Mouse (Mus musculus) left cerebral cortex, adult 18-20 months (tissue): ENCODE measurements around the gene Rnf123. TPM values are rescaled to one million over a fixed set of nuclear protein-coding genes. Genes with fewer than 3 reads are reported as not detected.

ENCODE experiments used
- DNase-seq, 2 experiments: peaks; one replicate each; pipeline ENCODE4 v3.0.0; 2021 to 2022; ENCODE audit warnings: low spot score in 2 of 2, mixed read lengths in 1 of 2
- total RNA-seq, 2 experiments: library from RNA; stranded (reverse); gene quantifications; 2 replicates each; pipeline ENCODE4 v1.2.3; 2021

Gene Rnf123
- total RNA-seq, 2 experiments from 2014 or later: 83.8 to 86.7 TPM

DNA sequence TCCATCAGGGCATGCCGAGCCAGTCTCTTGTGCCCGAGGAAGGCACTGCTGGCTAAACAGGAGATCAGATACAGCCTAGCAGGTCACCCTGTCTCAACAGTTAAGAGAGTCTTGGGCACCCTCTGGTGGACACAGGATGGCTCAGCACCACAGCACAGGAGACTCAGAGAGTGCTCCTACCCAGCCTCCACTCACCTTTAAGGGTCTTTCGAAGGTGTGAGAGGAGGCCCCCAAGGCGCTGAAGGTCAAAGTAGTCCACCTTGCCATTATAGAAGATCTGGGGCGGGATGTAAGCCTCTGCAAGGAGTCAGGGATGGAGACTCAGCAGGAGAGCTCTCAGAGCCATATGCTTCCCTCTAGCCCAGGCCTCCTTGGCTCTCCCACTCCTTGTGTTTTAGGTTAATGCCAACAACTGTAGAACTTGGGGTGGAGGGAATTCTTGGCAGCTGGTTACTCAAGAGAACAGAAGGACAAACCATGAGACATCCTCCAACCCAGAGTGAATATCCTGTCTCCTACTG, 17.6 kb downstream of the Rnf123 start:
- peak; percentile 68 to 70 for DNase-seq

DNA sequence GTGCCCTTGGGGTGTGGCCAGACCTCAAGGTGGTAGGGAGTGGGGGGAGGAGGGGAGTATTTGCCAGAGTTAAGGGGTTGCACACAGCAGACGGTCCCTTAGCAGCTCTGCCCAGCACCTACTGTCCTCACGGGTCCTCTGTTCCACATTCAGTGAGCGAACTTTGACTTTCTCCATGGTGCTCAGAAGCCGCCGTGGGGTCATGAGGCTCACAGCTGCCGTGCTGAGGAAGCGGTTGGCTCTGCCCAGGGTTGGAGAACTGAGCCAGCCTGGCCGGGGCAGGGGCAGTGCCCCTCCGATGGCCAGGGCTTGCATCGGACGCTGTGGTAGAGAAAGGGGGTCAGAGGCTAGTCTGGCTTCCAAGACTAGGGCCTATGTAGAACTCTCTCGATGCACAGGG, 19.8 kb downstream of the Rnf123 start:
- DNase-seq: no peak

DNA sequence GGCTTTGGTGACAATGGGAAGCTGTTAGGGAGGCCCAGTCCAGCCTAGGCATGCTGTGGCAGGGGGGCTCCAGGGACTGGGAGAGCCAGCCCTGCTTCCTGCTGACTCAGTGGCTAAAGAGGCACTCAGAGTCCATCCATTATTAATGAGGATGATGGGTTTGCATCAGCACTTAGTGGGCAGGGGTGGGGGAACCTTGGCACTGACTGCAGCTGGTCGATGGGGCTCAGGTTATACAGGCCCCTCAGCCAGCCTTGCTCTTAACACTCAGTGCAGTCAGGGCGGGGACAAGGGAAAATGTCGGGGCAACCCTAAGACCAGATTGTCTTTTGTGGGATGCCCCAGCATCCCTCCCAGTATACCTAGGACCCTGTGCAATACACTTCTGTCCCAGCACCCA, 21.0 kb downstream of the Rnf123 start:
- no peak for DNase-seq

DNA sequence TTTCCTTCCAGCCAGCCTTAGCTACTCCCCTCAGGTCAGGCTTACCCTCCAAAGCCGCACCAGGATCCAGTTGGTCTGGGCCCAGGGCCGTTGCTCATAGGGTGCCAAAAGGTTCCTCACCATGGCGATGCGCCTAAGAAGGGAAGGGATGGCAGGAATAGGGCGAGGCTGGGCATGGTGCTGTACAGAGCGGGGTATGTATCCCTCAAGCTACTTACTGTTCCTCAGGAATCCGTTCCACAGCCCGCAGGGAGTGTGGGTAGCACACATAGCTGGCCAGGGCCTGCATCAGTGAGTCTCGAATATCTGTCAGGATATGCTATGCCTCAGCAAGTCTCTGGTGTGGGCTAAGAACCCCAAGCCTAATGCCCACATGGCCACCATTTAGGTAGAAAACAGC, 24.9 kb downstream of the Rnf123 start:
- no peak for DNase-seq

DNA sequence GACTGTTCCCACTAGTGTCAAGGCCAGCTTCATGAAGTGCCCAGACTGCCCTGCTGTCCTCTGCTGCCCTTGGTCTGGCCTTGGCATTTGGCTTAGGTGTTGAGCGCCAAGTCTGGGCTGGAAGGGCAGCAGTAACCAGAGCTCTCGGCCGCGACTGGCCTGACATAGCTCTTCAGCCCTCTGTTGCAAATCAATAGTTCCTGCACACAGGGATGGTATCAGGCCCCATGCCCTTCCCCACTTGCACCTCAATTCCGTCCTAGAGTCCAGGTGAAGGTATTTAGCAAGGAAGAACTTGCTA, 25.9 kb downstream of the Rnf123 start:
- DNase-seq: no peak

DNA sequence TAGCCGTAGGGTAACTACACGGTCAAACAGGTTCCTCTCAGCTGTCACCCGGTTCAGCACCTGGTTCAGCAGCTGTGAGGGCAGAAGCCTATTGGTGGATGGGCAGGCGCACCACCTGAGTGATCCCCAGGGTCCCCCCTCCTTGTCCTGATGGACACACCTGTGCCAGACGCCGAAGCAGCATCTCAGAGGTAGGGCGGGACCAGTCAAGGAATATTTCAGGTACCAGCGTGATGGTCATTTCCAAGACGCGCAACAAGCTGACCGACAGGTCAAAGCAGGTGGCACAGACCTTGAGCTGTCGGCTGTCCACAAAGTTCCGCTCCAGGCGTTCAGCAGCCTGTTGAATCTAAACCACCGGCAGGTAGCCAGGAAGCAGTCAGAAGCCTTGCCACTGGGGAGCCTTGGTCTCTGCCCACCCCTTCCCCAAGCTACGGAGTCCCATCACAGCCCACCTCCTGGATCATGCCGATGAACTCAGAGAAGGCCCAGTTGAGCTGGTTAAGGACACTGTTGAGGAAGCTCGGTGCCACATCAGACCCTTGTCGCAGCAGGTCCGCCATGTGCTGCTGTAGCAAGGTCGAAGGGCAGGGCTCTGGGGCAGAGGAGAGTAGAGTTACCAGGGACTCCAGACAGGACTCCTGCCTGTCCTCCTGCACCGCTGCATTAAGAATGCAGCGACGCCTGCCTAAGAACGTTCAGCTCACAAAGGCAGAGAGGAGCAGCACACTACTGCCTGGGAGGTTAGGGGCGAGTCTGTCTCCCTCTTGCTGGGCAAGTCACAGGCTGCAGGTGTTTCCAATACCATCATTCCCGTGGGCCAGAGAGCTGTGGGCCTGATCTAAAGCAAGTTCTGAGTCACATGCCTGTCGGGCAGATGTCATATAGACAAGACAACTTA, 26.5 kb downstream of the Rnf123 start:
- DNase-seq: no peak

DNA sequence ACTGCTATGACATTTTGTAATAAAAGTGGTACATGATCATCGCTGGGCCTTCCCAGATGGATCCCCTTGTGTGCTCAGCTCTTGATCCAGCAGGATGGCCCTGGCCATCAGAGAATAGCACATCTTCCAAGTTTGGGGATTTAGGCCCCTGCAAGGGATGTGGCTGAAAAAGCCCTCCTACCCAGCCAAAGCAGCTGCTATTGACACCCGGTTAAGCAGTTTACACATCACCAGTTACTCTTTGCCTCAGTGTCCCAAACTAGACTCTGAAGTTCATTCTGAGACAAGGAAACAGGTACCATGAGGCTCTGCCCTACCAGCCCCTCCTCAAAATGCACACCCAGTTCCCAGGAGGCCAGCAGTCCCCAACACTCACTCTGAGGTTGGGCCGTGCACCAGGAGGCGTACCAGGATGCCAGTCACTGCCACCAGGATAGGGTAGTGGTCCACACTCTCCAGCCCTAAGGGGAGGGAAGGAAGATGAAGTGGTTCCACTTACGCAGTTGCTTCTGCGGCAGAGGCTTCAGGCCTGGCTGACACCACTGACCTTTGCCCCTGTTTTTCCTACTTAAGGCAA, 27.4 kb downstream of the Rnf123 start:
- no peak for DNase-seq

DNA sequence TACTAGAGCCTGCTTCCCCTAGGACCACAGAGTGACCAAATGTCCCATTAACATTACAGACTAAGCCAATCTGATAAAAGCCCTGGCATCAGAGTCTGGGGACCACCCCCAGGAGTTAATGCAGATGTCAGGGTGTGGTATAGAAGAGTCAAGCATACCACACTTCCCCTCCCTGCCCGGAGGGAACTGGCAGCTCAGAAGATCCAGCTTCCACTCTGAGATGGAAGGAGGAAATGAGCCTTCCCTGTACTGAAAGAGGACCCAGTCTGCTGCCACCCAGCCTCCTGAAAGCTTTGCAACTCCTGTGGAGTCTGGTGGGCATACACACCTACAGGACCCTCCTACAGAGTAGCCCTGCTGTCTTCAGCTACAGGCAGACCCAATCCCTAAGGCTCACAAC, 28.1 kb downstream of the Rnf123 start:
- no peak for DNase-seq

DNA sequence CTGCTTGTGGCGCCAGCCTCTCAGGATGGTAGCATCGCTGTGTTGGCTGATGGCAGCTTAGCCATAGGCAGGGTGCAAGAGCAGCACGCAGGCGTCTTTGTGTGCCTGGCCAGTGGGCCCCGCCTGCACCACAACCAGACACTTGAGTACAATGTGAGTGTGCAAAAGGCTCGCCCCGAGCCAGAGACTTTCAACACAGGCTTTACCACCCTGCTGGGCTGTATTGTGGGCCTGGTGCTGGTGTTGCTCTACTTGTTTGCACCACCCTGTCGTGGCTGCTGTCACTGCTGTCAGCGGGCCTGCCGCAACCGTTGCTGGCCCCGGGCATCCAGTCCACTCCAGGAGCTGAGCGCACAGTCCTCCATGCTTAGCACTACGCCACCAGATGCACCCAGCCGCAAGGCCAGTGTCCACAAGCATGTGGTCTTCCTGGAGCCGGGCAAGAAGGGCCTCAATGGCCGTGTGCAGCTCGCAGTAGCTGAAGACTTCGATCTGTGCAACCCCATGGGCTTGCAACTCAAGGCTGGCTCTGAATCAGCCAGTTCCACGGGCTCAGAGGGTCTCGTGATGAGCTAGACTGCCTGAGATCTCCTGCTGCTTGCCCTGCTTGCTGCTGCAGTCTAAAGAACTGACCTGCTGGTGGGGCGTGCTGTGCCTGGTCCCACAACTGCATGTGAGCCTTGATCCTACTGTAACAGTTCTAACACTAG, 28.7 kb downstream of the Rnf123 start:
- no peak for DNase-seq

DNA sequence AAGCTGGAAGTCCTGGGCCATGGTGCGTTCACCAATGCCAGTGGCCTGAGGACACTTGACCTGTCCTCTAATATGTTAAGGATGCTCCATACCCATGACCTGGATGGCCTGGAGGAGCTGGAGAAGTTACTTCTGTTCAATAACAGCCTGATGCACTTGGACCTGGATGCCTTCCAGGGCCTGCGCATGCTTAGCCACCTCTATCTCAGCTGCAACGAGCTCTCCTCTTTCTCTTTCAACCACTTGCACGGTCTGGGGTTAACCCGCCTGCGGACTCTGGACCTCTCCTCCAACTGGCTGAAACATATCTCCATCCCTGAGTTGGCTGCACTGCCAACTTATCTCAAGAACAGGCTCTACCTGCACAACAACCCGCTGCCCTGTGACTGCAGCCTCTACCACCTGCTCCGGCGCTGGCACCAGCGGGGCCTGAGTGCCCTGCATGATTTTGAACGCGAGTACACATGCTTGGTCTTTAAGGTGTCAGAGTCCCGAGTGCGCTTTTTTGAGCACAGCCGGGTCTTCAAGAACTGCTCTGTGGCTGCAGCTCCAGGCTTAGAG, 29.4 kb downstream of the Rnf123 start:
- no peak for DNase-seq

DNA sequence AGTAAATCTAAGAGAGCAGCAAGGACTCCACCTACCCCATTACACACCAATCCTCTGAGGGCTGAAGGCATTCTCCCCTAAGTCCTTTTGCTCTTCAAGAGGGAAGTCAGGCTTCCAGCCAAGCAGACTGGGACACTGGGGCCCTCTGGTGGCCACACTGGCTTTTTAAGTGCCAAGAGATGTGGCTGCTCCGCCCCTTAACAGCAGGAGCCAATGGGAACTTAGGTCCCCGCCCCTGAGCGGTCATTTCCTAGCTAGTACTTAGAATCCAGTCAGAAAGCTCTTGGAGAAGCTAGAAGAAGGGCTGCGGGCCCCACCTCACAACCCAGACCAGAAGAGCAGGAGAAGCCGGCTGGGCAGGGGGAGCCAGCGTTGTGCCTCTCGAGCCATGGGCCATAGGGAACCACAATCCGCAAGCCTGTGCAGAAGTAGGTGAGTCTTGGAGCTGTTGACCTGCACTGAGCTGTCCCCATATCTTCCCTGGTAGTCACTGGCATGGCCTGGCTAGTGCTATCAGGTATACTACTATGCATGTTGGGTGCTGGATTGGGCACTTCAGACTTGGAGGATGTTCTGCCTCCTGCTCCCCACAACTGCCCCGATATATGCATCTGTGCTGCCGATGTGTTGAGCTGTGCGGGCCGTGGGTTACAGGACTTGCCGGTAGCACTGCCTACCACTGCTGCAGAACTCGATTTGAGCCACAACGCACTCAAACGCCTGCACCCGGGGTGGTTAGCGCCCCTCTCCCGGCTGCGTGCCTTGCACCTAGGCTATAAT, 30.1 kb downstream of the Rnf123 start, which contains the start of gene Amigo3:
TSS of gene Amigo3 (plus strand) at position 275 of the 780 bp plus-strand sequence.
- DNase-seq: peak; percentile 96 to 97

DNA sequence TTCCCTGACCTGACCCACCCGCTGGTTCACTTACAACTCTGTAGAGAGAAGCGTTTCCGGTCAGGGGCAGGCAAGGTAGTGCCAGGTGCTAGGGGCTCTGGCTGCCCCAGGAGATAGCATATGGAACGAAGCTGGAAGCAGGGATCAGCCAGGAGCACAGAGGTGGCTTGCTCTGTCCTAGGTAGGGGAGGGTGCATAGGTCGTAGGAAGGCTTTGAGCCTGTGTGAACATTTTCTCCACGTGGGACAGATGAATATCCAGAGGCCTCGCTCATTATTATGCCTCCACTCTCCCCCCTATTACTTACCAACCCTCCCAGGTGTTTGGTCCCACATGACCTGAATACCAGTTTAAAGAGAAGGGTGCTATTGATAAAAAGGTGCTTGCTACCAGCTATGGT, 30.7 kb downstream of the Rnf123 start:
- DNase-seq: no peak

DNA sequence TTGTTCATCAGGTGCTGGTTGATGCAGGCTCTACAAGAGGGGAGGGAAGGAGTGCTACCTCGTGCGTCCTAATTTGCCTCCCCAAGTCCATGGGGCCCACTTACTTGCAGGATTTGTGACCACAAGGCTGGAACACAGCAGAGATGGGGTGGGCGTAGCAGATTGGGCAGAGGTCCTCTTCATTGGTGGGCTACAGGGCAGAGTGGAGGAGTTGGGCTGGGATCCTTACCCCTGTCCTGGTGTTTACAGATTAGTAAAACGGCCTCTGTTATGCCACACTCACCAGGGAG, 31.3 kb downstream of the Rnf123 start:
- DNase-seq: no peak

DNA sequence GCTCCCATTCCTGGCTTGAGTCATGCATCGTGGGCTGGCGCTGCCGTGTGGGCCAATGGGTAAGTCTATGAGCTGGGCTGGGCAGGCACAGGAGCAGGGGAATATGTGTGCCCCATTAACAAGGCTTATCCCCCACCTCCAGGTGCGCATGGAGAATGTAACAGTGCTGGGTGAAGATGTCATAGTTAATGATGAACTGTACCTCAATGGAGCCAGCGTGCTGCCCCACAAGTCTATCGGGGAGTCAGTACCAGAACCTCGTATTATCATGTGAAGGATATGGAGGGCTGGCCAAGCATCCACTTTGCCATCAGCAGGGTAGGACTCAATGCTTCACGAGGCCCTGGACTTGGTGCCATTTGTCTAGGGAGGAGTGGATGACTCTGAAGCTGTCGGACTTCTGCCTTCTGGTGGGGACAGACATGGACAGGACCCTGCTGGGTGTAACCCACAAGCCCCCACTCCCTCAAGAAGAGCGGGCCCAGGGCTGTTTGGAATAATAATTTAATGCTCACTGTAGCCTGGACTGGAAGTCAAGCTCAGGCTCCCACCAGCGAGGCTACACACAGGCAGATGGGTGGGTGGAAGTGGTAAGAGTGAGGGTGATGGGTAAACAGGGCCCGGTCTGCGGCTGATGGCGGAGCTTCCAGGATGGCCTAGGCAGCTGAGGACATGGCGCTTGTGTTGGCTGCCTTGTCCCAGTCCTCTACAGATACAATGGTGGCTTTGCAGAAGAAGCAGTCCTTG, 31.8 kb downstream of the Rnf123 start:
- DNase-seq: peak in 1 of 2 experiments; percentile 2

DNA sequence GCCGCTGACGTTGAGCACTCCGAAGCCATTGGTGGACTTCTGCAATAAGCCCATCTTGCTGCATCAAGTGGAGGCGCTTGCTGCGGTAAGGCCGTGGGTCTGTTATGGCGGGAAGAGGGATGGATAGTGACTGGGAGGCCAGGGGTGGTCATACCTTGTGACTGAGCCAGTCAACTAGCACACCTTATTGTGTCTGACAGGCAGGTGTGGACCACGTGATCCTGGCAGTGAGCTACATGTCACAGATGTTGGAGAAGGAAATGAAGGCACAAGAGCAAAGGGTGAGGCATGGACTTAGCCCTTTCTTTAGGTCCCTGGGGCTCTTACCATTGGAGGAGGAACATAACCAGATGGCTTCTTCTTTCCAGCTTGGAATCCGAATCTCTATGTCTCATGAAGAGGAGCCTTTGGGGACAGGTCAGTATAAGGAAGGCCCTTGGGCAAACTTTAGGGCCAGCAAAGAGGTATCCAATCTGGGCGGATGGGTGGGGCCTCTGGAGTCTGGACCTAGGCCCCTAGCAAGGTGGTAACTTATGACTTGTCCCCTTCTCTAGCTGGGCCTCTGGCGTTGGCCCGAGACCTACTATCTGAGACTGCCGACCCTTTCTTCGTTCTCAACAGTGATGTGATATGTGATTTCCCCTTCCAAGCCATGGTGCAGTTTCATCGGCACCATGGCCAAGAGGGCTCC, 33.4 kb downstream of the Rnf123 start:
- no peak for DNase-seq

DNA sequence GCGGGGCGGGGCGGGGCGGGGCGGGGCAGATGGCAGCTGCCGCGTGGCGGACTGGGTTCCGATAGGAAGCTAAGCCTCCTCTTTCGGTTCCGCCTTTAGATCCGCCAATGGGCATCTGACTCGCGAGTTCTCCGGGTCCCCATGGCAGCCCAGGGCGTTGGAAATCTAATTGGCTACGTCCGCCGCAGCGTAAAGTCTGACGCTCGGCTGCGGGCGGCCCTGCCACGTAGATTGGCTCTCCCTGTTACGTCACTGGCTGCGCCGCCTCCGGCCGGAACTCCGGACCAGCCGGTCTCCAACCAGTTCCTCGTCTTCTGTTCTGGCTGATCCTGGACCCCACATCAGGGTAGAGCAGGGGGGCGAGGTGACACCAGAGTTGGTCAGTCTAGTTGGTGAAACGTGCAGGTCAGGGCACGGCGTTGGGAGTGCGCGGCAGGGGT, 34.1 kb downstream of the Rnf123 start, which contains the start of gene Gmppb:
TSS of gene Gmppb (plus strand) at position 227 of the 440 bp plus-strand sequence.
- DNase-seq: peak; percentile 94 to 97

DNA sequence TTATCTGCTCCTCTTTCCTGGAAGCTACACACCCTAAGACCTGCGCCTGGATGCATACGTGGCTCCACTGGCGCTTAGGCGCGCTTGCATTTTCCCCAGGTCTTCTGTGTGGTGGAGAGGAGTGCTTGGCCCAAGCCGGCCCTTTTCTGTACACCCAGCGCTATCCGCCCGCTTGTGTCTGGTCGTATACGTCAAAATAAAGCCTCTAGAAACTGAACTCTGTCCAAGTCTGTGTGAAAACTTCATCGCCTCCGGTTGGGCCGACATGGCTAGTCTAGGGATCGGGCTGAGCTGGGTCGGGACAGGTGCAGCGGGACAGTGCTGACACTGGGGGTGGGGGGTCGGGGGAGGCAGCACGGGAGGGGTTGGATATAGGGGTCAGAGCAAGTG, 34.6 kb downstream of the Rnf123 start:
- no peak for DNase-seq

DNA sequence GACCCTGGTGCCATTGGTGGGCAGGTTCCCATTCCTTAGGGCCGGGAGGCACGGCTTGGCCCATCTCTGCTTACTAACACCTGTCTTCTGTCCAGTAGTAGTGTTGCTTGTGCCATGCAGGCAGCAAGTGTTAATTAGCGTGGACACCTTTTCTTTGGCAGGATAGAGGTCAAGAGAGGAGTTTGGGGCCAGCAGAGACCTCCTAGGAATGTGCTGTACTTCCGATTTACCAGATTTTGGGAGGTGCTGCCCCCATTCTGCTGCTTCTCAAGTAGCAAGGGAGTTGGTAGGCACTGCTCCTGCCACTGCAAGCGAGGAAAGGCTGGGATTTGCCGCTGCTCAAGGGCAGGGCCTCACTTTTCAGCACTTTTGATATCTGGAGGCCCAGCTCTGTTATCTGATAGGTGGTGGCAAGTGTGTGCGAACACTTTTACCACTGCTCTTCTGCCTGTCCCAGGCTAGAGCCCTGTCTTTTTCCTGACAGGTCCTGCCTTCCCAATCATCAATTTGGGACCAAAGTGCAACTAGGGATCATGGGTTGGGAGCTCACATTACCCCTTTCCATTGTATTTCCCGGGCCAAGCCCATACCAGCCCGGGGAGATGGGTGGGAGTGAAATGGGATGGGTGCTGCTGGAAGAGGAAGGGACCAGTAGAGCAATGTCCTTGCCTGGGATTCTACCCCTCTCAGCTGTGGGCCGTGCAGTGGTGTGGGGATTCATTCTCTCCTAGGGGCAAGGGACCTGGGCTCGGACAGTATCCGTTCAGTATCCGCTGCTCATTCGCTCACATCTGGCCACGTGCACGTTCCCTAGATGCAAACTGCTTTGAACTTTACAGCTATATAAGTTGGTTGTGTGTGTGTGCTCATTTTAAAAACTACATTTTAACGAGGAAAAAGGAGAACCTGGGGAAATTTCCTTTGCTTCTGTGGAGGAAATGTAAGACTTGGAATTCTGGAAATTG, 35.3 kb downstream of the Rnf123 start:
- DNase-seq: no peak
